Mouse (Mus musculus) ES-Bruce4 (cell line): ENCODE results near the gene Hddc2.

Source experiments
- CTCF ChIP-seq: IDR thresholded peaks from one replicate; pipeline ENCODE4 v1.8.1; 2011; ENCODE audit warnings: low read depth, low read length
- EP300 ChIP-seq: IDR thresholded peaks from 2 replicates; pipeline ENCODE4 v1.6.1; 2011; ENCODE audit warnings: low read depth, low read length; ENCODE audit not compliant: insufficient read depth
- POLR2A ChIP-seq: IDR thresholded peaks from one replicate; pipeline ENCODE4 v1.8.1; 2011; ENCODE audit warnings: low read length; ENCODE audit not compliant: insufficient read depth

DNA sequence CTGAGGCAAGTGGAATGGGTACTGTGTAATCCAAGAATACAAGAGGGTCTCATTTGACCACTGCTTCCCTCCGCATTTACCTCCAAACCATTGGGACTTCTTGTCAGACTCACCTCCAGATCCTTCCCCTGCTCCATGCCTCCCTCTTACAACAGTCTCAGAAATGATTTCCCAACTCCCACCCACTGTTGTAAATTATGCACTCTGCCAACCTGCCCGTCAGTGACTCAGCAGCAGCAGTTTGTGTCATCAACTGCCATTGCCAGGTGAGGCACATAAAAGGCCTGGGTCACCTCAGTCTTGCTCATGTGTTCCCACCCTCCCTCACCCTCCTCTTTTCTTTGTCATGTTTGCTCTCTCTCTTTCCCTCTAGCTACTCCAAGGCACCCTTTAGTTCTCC is 41.0 kb downstream of the Hddc2 start:
- TF ChIP-seq POLR2A: no peak
- TF ChIP-seq EP300: no peak
- TF ChIP-seq CTCF: no peak
